Mouse (Mus musculus) C2C12 (cell line): ENCODE data around the gene Neurog1. TPM values are rescaled to one million over a fixed set of nuclear protein-coding genes. Genes with fewer than 3 reads are reported as not detected.

Source experiments
- H3K27me3 ChIP-seq: one replicate; pipeline ENCODE4 v1.6.1; 2011; ENCODE audit not compliant: control insufficient read depth, insufficient read depth, insufficient read length
- H3K36me3 ChIP-seq: one replicate; pipeline ENCODE4 v1.6.1; 2011; ENCODE audit not compliant: control insufficient read depth, insufficient read depth
- H3K4me3 ChIP-seq: one replicate; pipeline ENCODE4 v1.5.1; 2011; ENCODE audit warnings: mild to moderate bottlenecking, control low read depth; ENCODE audit not compliant: poor library complexity, insufficient read depth, severe bottlenecking
- H3K79me2 ChIP-seq: one replicate; pipeline ENCODE4 v1.6.1; 2011; ENCODE audit not compliant: control insufficient read depth, insufficient read depth
- H3K79me3 ChIP-seq: one replicate; pipeline ENCODE4 v1.6.1; 2011; ENCODE audit warnings: low read depth, control low read depth
- H3ac ChIP-seq: one replicate; pipeline ENCODE3; 2011; ENCODE audit warnings: low read depth; ENCODE audit not compliant: control insufficient read depth, insufficient read length
- CEBPB ChIP-seq: IDR thresholded peaks from one replicate; pipeline ENCODE4 v1.6.1; 2011; ENCODE audit warnings: low read depth, mild to moderate bottlenecking, control low read depth, moderate library complexity
- CTCF ChIP-seq: IDR thresholded peaks from one replicate; pipeline ENCODE4 v1.5.1; 2011; ENCODE audit not compliant: control insufficient read depth, insufficient read depth, insufficient read length
- FOSL1 ChIP-seq: IDR thresholded peaks from one replicate; pipeline ENCODE4 v1.8.0; 2011; ENCODE audit warnings: mild to moderate bottlenecking, low read length; ENCODE audit not compliant: poor library complexity, insufficient read depth, severe bottlenecking
- MAX ChIP-seq: IDR thresholded peaks from one replicate; pipeline ENCODE4 v1.6.1; 2011; ENCODE audit warnings: mild to moderate bottlenecking, control low read depth
- MYOD1 ChIP-seq: IDR thresholded peaks from one replicate; pipeline ENCODE4 v1.6.1; 2011; ENCODE audit warnings: low read depth; ENCODE audit not compliant: control insufficient read depth, insufficient read length
- MYOG ChIP-seq: IDR thresholded peaks from one replicate; pipeline ENCODE4 v1.6.1; 2011; ENCODE audit not compliant: control insufficient read depth, insufficient read length; ENCODE audit errors: extremely low read depth
- USF1 ChIP-seq: IDR thresholded peaks from one replicate; pipeline ENCODE4 v1.6.1; 2011; ENCODE audit warnings: low read depth, mild to moderate bottlenecking, control low read depth, moderate library complexity
- polyA plus RNA-seq: library from polyadenylated mRNA; unstranded; fragments of >200 nt; fragmentation: generic; extraction: Trizol; gene quantifications from one replicate; pipeline ENCODE4 v1.2.1, GENCODE M21; 2012; ENCODE audit warnings: missing spikeins

The Neurog1 gene
- polyA plus RNA-seq, 1 experiment: not detected

DNA sequence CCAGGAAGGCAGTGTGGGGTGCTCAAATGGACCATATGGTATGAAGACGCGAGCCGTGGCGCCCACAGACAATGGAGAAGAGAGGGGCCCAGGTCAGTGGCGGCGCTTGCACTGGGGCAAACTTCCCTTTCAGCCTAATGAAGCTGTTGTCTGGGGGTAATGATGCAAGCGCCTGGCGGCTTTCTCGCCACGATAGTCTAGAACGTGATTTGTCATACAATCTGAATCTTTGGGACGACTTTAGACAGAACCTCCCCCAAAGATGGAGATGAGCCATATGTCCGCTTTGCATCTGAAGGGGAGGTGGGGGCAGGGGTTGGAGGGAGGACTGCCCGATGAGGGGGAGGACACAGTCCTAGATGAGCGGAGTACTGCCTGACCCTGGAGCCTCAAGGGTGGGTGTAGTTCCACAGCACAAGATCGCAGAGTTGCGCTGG is 8.4 kb upstream of the Neurog1 start:
- Histone ChIP-seq H3ac (no peak overlapping the region), H3K36me3 (no peaks in the 10 kb centered on the region), H3K79me2 (no peaks in the 10 kb centered on the region), H3K4me3 (no peak overlapping the region), H3K79me3 (no peaks in the 10 kb centered on the region), H3K27me3 (peaks cover 30% of the 10 kb centered on the region)
- no peak for TF ChIP-seq FOSL1
- no peak for TF ChIP-seq MYOG
- no peak for TF ChIP-seq USF1
- no peak for TF ChIP-seq MAX
- no peak for TF ChIP-seq CTCF
- TF ChIP-seq MYOD1: no peak
- no peak for TF ChIP-seq CEBPB

DNA sequence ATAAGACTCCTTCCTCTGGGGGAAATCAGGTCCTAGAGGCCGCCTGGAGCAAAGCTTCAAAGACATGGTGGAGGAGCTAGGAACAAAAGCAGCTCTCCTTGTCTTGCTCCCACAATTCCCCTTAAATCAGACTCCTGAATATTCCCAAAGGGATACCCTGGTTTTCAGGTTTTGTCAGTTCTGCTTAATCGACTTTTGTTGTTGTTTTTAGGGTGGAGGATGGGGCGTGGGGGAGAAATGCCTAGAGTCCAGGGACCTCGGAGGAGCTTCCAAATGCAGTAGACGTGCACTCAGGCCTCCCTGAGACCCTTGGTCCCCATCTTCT is 7.9 kb upstream of the Neurog1 start:
- Histone ChIP-seq H3K79me2 (no peaks in the 10 kb centered on the region), H3K79me3 (no peaks in the 10 kb centered on the region), H3ac (no peak overlapping the region), H3K27me3 (peaks cover 30% of the 10 kb centered on the region), H3K4me3 (no peak overlapping the region), H3K36me3 (no peaks in the 10 kb centered on the region)
- TF ChIP-seq MAX: no peak
- TF ChIP-seq CTCF: no peak
- TF ChIP-seq CEBPB: no peak
- no peak for TF ChIP-seq USF1
- TF ChIP-seq MYOG: no peak
- no peak for TF ChIP-seq FOSL1
- no peak for TF ChIP-seq MYOD1

DNA sequence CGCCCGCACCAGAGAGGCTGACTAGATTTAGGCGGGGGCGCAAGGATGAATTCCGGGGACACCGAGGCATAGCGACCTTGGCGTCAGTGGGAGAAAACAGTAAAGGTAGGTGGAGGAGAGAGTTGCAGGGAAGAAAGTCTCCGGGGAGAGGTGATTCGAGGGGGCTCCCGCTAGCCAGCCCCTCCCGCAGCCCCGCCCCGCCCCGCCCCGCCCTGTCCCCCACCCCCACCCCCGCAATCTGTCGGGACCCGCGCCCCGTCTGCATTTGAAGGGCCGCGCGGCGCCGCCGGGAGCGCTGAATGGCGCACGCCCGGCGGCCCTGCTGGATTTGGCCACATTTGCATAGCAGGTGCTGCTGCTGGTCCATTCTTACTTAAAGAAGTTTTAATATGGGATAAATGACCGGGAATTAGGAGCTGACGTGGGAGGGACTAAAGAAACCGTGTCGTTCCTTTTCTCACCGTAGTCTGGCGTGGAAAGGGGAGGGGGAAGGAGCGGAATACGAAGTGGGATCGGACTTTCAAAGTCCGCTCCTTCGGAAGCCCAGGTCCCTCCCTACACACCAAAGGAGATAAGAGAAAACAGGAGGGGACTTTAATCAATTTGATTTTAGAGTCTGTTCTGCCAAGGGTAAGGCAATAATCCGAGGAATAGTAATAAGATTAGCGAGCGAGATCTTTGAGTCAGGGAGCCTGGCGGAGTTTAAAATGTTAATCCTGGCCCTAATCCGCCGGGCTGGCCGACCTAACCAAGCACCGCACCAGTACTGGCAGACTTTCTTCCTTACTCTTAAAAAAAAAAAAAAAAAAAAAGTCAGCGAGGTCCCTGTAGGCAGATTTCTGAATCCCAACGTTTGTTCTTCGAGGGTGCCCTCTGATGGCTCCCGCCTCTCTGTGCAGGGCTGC is 7.3 kb upstream of the Neurog1 start:
- H3K4me3 ChIP-seq: no peak overlapping the region
- H3K36me3 ChIP-seq: no peaks in the 10 kb centered on the region
- H3K79me3 ChIP-seq: no peaks in the 10 kb centered on the region
- peaks cover 32% of the 10 kb centered on the region for H3K27me3 ChIP-seq
- no peak for TF ChIP-seq FOSL1
- H3K79me2 ChIP-seq: no peaks in the 10 kb centered on the region
- H3ac ChIP-seq: no peak overlapping the region

DNA sequence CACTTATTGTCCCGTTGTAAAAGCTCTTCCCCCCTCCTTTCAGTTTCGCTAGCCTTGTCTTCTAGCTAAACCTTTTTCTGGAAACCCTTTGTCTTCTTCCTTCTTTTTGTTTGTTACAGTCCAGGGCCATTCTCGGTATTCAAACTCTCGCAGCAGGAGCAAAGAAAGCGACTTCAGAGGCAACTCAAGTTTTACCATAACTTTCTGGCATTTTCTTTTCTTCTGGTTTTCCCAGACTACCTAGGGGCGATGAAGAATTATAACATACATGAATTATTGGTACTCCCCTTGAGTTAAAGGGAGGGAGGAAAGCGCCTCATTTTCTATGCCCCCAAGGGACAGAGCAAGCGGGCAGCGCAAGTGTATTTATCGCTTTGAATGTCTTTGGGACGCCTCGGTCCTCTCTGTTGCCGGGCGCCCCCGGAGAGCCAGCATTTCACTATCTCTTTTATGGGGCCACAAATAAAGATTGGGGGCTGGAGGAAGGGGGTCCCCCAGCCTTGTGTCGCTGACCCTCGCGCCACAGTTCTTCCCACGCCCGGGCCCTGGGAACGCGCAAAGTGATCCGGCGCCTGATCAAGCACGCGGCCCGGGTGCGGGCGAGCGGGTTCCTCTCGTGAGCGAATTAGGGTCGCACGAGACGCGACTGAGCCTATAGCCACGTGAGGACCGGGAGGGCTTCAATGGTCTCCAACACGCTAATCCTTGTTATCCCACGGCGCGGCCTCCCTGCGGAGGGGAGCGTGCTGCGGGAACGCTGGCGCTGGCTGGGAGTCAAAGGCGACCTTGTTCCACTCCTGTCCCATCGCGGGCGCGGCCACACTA is 6.4 kb upstream of the Neurog1 start:
- Histone ChIP-seq H3ac (no peak overlapping the region), H3K79me2 (no peaks in the 10 kb centered on the region), H3K36me3 (no peaks in the 10 kb centered on the region), H3K27me3 (peaks cover 41% of the 10 kb centered on the region), H3K79me3 (no peaks in the 10 kb centered on the region), H3K4me3 (no peak overlapping the region)
- no peak for TF ChIP-seq CEBPB
- TF ChIP-seq MYOD1: no peak
- no peak for TF ChIP-seq MYOG
- TF ChIP-seq MAX: no peak
- TF ChIP-seq USF1: no peak
- no peak for TF ChIP-seq FOSL1
- no peak for TF ChIP-seq CTCF

DNA sequence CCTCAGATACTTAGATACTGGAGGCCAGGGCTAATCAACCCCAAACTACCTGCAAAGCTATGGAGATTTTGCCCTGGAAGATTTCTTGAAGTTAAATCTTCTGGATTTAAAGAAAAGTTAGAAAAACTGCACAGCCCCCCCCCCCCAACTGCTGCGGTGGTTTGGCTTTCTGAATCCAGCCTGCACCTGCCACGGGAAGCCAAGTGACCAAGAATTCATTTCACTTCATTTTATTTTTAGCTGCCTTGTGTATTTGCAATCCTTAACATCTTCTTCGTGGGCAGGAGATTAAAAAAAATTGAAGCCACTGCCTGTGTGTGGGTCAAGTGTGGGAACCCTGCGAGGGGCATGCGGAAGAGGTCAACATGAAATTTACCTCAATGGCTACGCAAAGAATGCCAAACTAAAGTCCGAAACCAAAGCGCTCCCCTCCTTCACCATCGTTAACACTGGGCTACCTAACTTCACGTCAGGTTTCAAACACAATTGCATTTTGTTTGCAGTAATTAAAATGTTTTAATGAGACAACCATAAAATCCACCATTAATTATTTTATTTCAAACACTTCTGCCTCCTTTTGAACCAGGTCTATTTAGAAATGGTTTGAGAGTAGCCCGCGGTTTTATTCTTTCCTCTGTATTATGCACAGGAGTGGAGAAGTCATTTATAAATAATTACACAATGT is 5.6 kb upstream of the Neurog1 start:
- no peak for TF ChIP-seq USF1
- TF ChIP-seq FOSL1: no peak
- no peak for TF ChIP-seq CTCF
- no peaks in the 10 kb centered on the region for H3K36me3 ChIP-seq
- no peak overlapping the region for H3K4me3 ChIP-seq
- no peaks in the 10 kb centered on the region for H3K79me3 ChIP-seq
- H3ac ChIP-seq: no peak overlapping the region
- peaks cover 49% of the 10 kb centered on the region for H3K27me3 ChIP-seq
- H3K79me2 ChIP-seq: no peaks in the 10 kb centered on the region
